Mouse (Mus musculus) midbrain, embryonic 14.5 days (tissue): ENCODE measurements at regions not wholly inside any gene's neighbourhood (a gene's known extent, or its start where the extent isn't known, plus 50 kb on each side); places are given as distances from the start of the nearest gene placed in this dataset.

ENCODE experiments used
- ATAC-seq: fragments of 200-750 bp; cut with Nextera tagmentation; 2 replicates; pipeline ENCODE4 v1.8.0; 2017; ENCODE audit warnings: moderate number of reproducible peaks, moderate library complexity; ENCODE audit not compliant: low FRiP score, low TSS enrichment
- DNase-seq: peaks from one replicate; pipeline ENCODE4 v3.0.0-alpha.2; 2015
- H3K27ac ChIP-seq: fragments of 300-500 bp; sonication (generic); replicated peaks from 2 replicates; pipeline ENCODE4 v1.5.1; 2014; ENCODE audit warnings: mild to moderate bottlenecking, low read depth, low read length, moderate library complexity
- H3K27me3 ChIP-seq: fragments of 300-500 bp; sonication (generic); 2 replicates; pipeline ENCODE4 v1.6.1; 2014; ENCODE audit warnings: low read length, control low read depth, mixed read lengths; ENCODE audit not compliant: control insufficient read depth, insufficient read depth
- H3K36me3 ChIP-seq: fragments of 300-500 bp; sonication (generic); 2 replicates; pipeline ENCODE4 v1.6.1; 2014; ENCODE audit warnings: low read length, control low read depth; ENCODE audit not compliant: control insufficient read depth, insufficient read depth
- H3K4me1 ChIP-seq: fragments of 300-500 bp; sonication (generic); 2 replicates; pipeline ENCODE4 v1.6.1; 2014; ENCODE audit warnings: mild to moderate bottlenecking, antibody characterized with exemption, low read length, control low read depth; ENCODE audit not compliant: control insufficient read depth, insufficient read depth
- H3K4me2 ChIP-seq: fragments of 300-500 bp; sonication (generic); 2 replicates; pipeline ENCODE4 v1.6.1; 2014; ENCODE audit warnings: mild to moderate bottlenecking, low read length, moderate library complexity
- H3K4me3 ChIP-seq: fragments of 300-500 bp; sonication (generic); replicated peaks from 2 replicates; pipeline ENCODE4 v1.5.1; 2014; ENCODE audit warnings: low read depth, low read length
- H3K9ac ChIP-seq: fragments of 300-500 bp; sonication (generic); replicated peaks from 2 replicates; pipeline ENCODE4 v1.6.1; 2014; ENCODE audit warnings: mild to moderate bottlenecking, low read length, moderate library complexity
- H3K9me3 ChIP-seq: fragments of 300-500 bp; sonication (generic); 2 replicates; pipeline ENCODE4 v1.6.1; 2016; ENCODE audit warnings: low read length, control low read depth, mixed read lengths; ENCODE audit not compliant: control insufficient read depth
- WGBS: fragments of 180-500 bp; shearing (Covaris S2); extraction: QIAGEN DNeasy Blood & Tissue Kit; methylation state at CpG from one replicate; pipeline ENCODE4 v1.1.7; 2014; 5-methylcytosine and 5-hydroxymethylcytosine counted together

- no peak overlapping the region for H3K4me2 ChIP-seq
- 89% methylated on average over 10 of the region's 10 CpGs for WGBS
- H3K27me3 ChIP-seq: no peaks in the 10 kb centered on the region
- no peaks in the 10 kb centered on the region for H3K9me3 ChIP-seq
- no peak overlapping the region for H3K27ac ChIP-seq
- no peak for ATAC-seq
- no peak for DNase-seq
- H3K4me1 ChIP-seq: no peaks in the 10 kb centered on the region
- H3K4me3 ChIP-seq: no peak overlapping the region
- H3K36me3 ChIP-seq: no peaks in the 10 kb centered on the region
- no peak overlapping the region for H3K9ac ChIP-seq
Observed at GRCm38 (mm10) chr8:34740836-34741235, 629.3 kb upstream of the Gm10131 start.

- 94% methylated on average over 16 of the region's 16 CpGs for WGBS
- H3K9me3 ChIP-seq: no peaks in the 10 kb centered on the region
- H3K9ac ChIP-seq: no peak overlapping the region
- DNase-seq: no peak
- H3K4me1 ChIP-seq: no peaks in the 10 kb centered on the region
- no peak overlapping the region for H3K27ac ChIP-seq
- H3K4me3 ChIP-seq: no peak overlapping the region
- ATAC-seq: no peak
- H3K4me2 ChIP-seq: no peak overlapping the region
- no peaks in the 10 kb centered on the region for H3K36me3 ChIP-seq
- no peaks in the 10 kb centered on the region for H3K27me3 ChIP-seq
Observed at GRCm38 (mm10) chr8:34739836-34740804, 628.6 kb upstream of the Gm10131 start.

- no peak for DNase-seq
- H3K27me3 ChIP-seq: no peaks in the 10 kb centered on the region
- no peak overlapping the region for H3K9ac ChIP-seq
- H3K9me3 ChIP-seq: no peaks in the 10 kb centered on the region
- H3K36me3 ChIP-seq: no peaks in the 10 kb centered on the region
- peaks cover 8% of the 10 kb centered on the region; the same call in 1 of the 2 replicates for H3K4me1 ChIP-seq
- ATAC-seq: no peak
- 91% methylated on average over 4 of the region's 4 CpGs for WGBS
- H3K4me3 ChIP-seq: no peak overlapping the region
- no peak overlapping the region for H3K27ac ChIP-seq
- no peak overlapping the region for H3K4me2 ChIP-seq
Observed at GRCm38 (mm10) chr8:34736214-34736613, 624.7 kb upstream of the Gm10131 start.

- no peak overlapping the region for H3K9ac ChIP-seq
- H3K4me1 ChIP-seq: peaks cover 8% of the 10 kb centered on the region; the same call in 1 of the 2 replicates
- no peaks in the 10 kb centered on the region for H3K9me3 ChIP-seq
- H3K4me2 ChIP-seq: no peak overlapping the region
- ATAC-seq (no peak), DNase-seq (no peak)
- 86% methylated on average over 4 of the region's 4 CpGs for WGBS
- H3K36me3 ChIP-seq: no peaks in the 10 kb centered on the region
- H3K27ac ChIP-seq: no peak overlapping the region
- no peak overlapping the region for H3K4me3 ChIP-seq
- H3K27me3 ChIP-seq: no peaks in the 10 kb centered on the region
Observed at GRCm38 (mm10) chr8:34735006-34735405, 623.5 kb upstream of the Gm10131 start.

GRCm38 (mm10) chr8:34732808-34733207, 621.3 kb upstream of the Gm10131 start:
- DNase-seq (no peak), ATAC-seq (no peak)
- 10% methylated on average over 2 of the region's 2 CpGs for WGBS
- Histone ChIP-seq H3K4me3 (no peak overlapping the region), H3K4me2 (no peak overlapping the region), H3K27ac (no peak overlapping the region), H3K9ac (no peak overlapping the region), H3K36me3 (no peaks in the 10 kb centered on the region), H3K27me3 (no peaks in the 10 kb centered on the region), H3K4me1 (peaks cover 8% of the 10 kb centered on the region; the same call in 1 of the 2 replicates), H3K9me3 (no peaks in the 10 kb centered on the region)

- no peak overlapping the region for H3K9ac ChIP-seq
- H3K4me1 ChIP-seq: peaks cover 8% of the 10 kb centered on the region; the same call in 1 of the 2 replicates
- no peak for ATAC-seq
- no peak overlapping the region for H3K27ac ChIP-seq
- no peak for DNase-seq
- H3K4me2 ChIP-seq: no peak overlapping the region
- no peak overlapping the region for H3K4me3 ChIP-seq
- 27% methylated on average over 1 of the region's 1 CpGs for WGBS
- H3K27me3 ChIP-seq: no peaks in the 10 kb centered on the region
- no peaks in the 10 kb centered on the region for H3K36me3 ChIP-seq
- no peaks in the 10 kb centered on the region for H3K9me3 ChIP-seq
Observed at GRCm38 (mm10) chr8:34732362-34732761, 620.8 kb upstream of the Gm10131 start.

- WGBS: 28% methylated on average over 12 of the region's 12 CpGs
- H3K27me3 ChIP-seq: no peaks in the 10 kb centered on the region
- no peak overlapping the region for H3K9ac ChIP-seq
- H3K27ac ChIP-seq: no peak overlapping the region
- H3K36me3 ChIP-seq: no peaks in the 10 kb centered on the region
- ATAC-seq: no peak; the same call in 1 of the 2 replicates
- peaks cover 8% of the 10 kb centered on the region; the same call in 1 of the 2 replicates for H3K4me1 ChIP-seq
- H3K4me3 ChIP-seq: no peak overlapping the region
- peak overlapping the region; percentile 34 for H3K4me2 ChIP-seq
- H3K9me3 ChIP-seq: no peaks in the 10 kb centered on the region
- DNase-seq: peak; percentile 53
Observed at GRCm38 (mm10) chr8:34731096-34731999, 619.8 kb upstream of the Gm10131 start.

- H3K4me2 ChIP-seq: no peak overlapping the region
- no peaks in the 10 kb centered on the region for H3K9me3 ChIP-seq
- H3K27me3 ChIP-seq: no peaks in the 10 kb centered on the region
- no peak for DNase-seq
- H3K4me3 ChIP-seq: no peak overlapping the region
- H3K36me3 ChIP-seq: no peaks in the 10 kb centered on the region
- no peak overlapping the region for H3K27ac ChIP-seq
- peaks cover 8% of the 10 kb centered on the region; the same call in 1 of the 2 replicates for H3K4me1 ChIP-seq
- no peak for ATAC-seq
- WGBS: 88% methylated on average over 7 of the region's 7 CpGs
- H3K9ac ChIP-seq: no peak overlapping the region
Observed at GRCm38 (mm10) chr8:34729585-34729984, 618.0 kb upstream of the Gm10131 start.
